Mouse (Mus musculus): ENCODE data around the gene Plet1. TPM values are rescaled to one million over a fixed set of nuclear protein-coding genes. Genes with fewer than 3 reads are reported as not detected.

Plet1 gene
- total RNA-seq, 2 experiments from 2014 or later, result 0.30 to 0.51 TPM

GRCm38 (mm10) chr9:50536603-50537135 lies 42.3 kb downstream of the Plet1 start:
- DNase-seq, result no peak

GRCm38 (mm10) chr9:50537295-50537694 lies 43.0 kb downstream of the Plet1 start:
- DNase-seq, result no peak

- DNase-seq, result no peak
These were observed 45.8 kb downstream of the Plet1 start for GRCm38 (mm10) chr9:50540170-50540569.

GRCm38 (mm10) chr9:50542401-50542800 lies 48.1 kb downstream of the Plet1 start:
- no peak for DNase-seq

- DNase-seq, result no peak
These were observed 53.6 kb downstream of the Plet1 start for GRCm38 (mm10) chr9:50547859-50548478.

DNA sequence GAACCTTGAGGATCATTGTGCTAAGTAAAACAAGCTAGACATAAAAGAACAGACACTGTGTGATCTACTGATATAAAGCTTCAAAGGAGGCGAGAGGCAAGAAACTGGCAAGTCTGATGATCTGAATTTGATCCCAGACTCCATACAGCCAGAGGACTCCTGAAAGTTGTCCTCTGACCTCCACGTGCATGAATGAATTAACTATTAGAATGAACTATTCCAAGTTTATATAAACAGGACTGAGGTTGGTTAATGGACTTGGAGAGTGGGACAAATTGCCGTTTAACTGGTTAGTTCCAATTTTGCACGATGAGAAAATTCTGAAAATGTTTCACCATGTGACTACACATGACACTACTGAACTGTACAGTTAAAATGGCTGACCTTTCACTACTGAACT lies 54.6 kb downstream of the Plet1 start:
- no peak for DNase-seq

DNA sequence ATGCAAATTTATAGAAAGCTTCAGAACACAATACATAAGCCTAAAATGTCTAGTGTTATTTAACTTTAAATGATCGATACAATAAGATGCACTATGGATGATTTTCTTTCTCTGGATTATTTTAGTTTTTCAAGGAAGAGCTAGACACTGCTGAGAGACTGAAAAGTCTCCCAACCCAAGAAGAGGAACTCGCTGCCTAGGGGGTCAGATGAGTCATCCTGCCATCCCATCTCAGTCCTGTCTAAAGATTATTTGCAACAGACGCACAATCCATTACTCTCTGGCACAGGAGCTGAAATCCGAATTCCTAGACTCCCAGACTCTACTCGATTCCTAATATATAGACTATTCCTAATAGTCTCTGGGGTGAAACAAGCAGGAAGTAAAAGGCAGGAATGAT lies 57.9 kb downstream of the Plet1 start:
- DNase-seq, result no peak

GRCm38 (mm10) chr9:50553547-50553946 lies 59.2 kb downstream of the Plet1 start:
- DNase-seq, result no peak

DNA sequence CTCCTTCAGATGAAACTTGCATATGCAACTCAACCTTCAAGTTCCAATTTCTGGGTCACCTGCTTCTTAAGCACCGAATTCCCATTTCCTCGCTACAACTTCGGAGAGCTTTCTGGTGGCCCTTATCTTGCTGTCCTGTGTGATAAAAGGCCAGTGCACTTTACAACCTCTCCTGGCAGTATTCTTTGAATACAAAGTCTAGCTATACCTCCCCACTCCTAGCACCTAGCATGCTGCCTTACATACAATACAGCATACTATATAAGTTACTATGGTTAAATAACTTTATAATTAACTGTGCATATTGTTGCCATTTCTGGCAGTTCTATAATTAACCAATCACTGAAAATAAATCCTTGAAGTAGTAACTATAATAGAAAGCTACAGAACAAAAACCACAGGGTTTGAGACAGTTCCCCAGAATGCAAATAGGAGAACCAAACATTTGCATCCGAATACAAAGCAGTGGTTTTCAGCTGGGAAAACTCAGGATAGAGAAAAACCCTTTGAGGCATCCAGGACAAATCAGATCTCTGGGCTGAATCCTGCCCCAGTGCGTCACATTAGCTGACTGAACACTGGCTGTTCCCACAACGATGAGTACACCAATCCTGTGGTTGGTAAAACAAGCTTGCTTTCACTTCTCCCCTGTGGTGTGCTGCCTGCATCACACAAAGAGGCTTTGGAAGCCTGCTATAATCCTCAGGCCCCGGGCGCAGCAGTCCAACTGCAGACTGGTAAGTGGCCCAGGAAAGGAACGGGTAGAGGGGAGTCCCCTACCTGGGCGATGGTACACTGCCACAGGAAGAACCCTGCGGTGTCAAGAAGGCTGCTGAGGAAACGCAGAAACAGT lies 60.1 kb downstream of the Plet1 start, which contains the start of gene Il18:
TSS of gene Il18 (plus strand) at position 587 of the 853 bp plus-strand sequence.
- peak; percentile 48 for DNase-seq

GRCm38 (mm10) chr9:50555094-50555446 lies 60.7 kb downstream of the Plet1 start, which contains the start of gene Bco2:
Gene Bco2 (minus strand): TSS chr9:50555181.
- peak; percentile 17 for DNase-seq

Other genes starting within 250 kb of the Plet1 start
- gene Rpl10-ps3, start 149.6 kb upstream of the Plet1 start, total RNA-seq (2021), result 100 to 1,000 TPM; 805 to 877 TPM
- gene Pts, start 34.2 kb downstream of the Plet1 start, total RNA-seq (2021), result 10 to 100 TPM; 62.0 to 72.7 TPM
- 1 to 10 TPM; 5.3 to 6.5 TPM for gene Il18, start 60.3 kb downstream of the Plet1 start, total RNA-seq (2021)
- 1 to 10 TPM; 3.1 to 3.3 TPM for gene Bco2, start 60.7 kb downstream of the Plet1 start, total RNA-seq (2021)
- not detected for gene Tex12, start 66.8 kb downstream of the Plet1 start, total RNA-seq (2021)
- 100 to 1,000 TPM; 628 to 725 TPM for gene Sdhd, start 109.3 kb downstream of the Plet1 start, total RNA-seq (2021)
- gene Timm8b, start 109.4 kb downstream of the Plet1 start, total RNA-seq (2021), result 100 to 1,000 TPM; 164 to 170 TPM
- 1 to 10 TPM; 1.1 to 1.8 TPM for gene Pih1d2, start 122.8 kb downstream of the Plet1 start, total RNA-seq (2021)
- gene Nkapd1, start 122.9 kb downstream of the Plet1 start, total RNA-seq (2021), result 10 to 100 TPM; 20.6 to 24.6 TPM
- gene Dlat, start 165.3 kb downstream of the Plet1 start, total RNA-seq (2021), result 100 to 1,000 TPM; 310 to 317 TPM
- gene Dixdc1, start 245.0 kb downstream of the Plet1 start, total RNA-seq (2021), result 10 to 100 TPM in 1 of 2 experiments, 1 to 10 TPM in 1; 7.8 to 10.1 TPM